Mouse (Mus musculus): ENCODE results near the gene Usp15. TPM values are rescaled to one million over a fixed set of nuclear protein-coding genes. Genes with fewer than 3 reads are reported as not detected.
A peak's percentile ranks its signal among the peaks of the same experiment; 100 is the strongest.

Usp15 gene
- total RNA-seq, 2 experiments from 2014 or later = 88.5 to 94.6 TPM

- intact Hi-C loops (cut with DNase I) = no loop called here
Measured at GRCm38 (mm10) chr10:123055205-123056000, 141.4 kb downstream of the Usp15 start.

More at GRCm38 (mm10) chr10:123055205-123056000, 141.4 kb downstream of the Usp15 start:
- DNase-seq (ENCODE audit: low spot score) = no peak

Small RNA genes within 50 kb of the gene (microRNA-seq; reads per million reads assigned to microRNA genes)
- 3.1 reads per million, percentile 3 among the genes with 10 or more reads in this experiment for gene Gm27920

Other genes starting within 250 kb of the Usp15 start
- 10 to 100 TPM; 38.1 to 38.4 TPM for gene Mon2, start 120.5 kb downstream of the Usp15 start, total RNA-seq (2021)
- gene Fam19a2, start 67.0 kb upstream of the Usp15 start, total RNA-seq (2021) = under 1 TPM; 0.06 to 0.13 TPM